Mouse (Mus musculus): ENCODE measurements around the gene Rbmy. TPM values are rescaled to one million over a fixed set of nuclear protein-coding genes. Genes with fewer than 3 reads are reported as not detected.
"Not testable (repeated sequence)": the region's sequence is repeated elsewhere in the genome, so short reads cannot be mapped to it uniquely, and the experiment has no call there.

Gene Rbmy
- not detected in 2 replicates for polyA plus RNA-seq (2012; rRNA removed)

DNA sequence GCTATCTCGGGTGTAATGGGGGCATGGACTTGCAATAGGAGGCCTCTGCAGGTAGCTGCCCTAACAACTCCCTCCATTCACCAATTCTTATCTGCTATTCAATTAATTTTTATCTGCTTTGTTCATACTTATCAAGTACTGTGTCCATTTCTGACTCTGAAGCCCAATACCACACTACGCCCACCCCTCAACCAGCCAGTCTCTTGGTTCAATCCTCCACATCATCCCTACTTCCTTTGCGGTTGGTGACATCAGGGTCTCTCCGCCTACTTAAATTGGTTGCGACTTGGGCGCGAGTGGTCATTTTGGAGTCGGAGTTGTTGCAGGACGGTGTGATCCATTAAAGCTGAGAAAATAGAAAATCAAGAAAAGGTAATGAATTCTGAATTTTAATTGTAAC is at the start of gene Rbmy, which contains the start of gene Gm10256:
TSS of gene Rbmy (plus strand) at position 301 of the 400 bp plus-strand sequence.
TSS of gene Gm10256 (plus strand) at position 320 of the 400 bp plus-strand sequence.
- not testable (repeated sequence) for H3K27me3 ChIP-seq (ENCODE audit: control insufficient read depth, insufficient read depth, low read length); H3K27ac ChIP-seq (ENCODE audit: control insufficient read depth, insufficient read depth, low read length); H3K36me3 ChIP-seq (ENCODE audit: control insufficient read depth, insufficient read depth, low read length); DNase-seq; H3K4me1 ChIP-seq (replicated peaks; ENCODE audit: control insufficient read depth, insufficient read depth, low read length); H3K4me3 ChIP-seq (ENCODE audit: control insufficient read depth, insufficient read depth, low read length)
- no CpG with 5 or more reads among the region's 9 CpGs for WGBS

DNA sequence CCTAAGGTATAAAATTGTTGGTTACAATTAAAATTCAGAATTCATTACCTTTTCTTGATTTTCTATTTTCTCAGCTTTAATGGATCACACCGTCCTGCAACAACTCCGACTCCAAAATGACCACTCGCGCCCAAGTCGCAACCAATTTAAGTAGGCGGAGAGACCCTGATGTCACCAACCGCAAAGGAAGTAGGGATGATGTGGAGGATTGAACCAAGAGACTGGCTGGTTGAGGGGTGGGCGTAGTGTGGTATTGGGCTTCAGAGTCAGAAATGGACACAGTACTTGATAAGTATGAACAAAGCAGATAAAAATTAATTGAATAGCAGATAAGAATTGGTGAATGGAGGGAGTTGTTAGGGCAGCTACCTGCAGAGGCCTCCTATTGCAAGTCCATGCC is 34.4 kb upstream of the Rbmy start, which contains the start of gene Gm4064:
TSS of gene Gm4064 (minus strand) at position 101 of the 400 bp plus-strand sequence.
- H3K27me3 ChIP-seq (ENCODE audit: control insufficient read depth, insufficient read depth, low read length); DNase-seq; H3K4me1 ChIP-seq (replicated peaks; ENCODE audit: control insufficient read depth, insufficient read depth, low read length); H3K27ac ChIP-seq (ENCODE audit: control insufficient read depth, insufficient read depth, low read length); H3K36me3 ChIP-seq (ENCODE audit: control insufficient read depth, insufficient read depth, low read length); H3K4me3 ChIP-seq (ENCODE audit: control insufficient read depth, insufficient read depth, low read length): not testable (repeated sequence)
- no CpG with 5 or more reads among the region's 8 CpGs for WGBS

Other genes with a start within 250 kb of the Rbmy start
- not detected in 2 replicates for gene H2al2c, start 231.6 kb upstream of the Rbmy start, polyA plus RNA-seq (2012; rRNA removed)
- gene Sry, start 167.0 kb upstream of the Rbmy start, polyA plus RNA-seq (2012; rRNA removed) = 0.13 TPM in 1 of 2 replicates, not detected in the other
- not detected in 2 replicates for gene H2al2b, start 110.0 kb upstream of the Rbmy start, polyA plus RNA-seq (2012; rRNA removed)
- not detected in 2 replicates for gene Gm4064, start 34.5 kb upstream of the Rbmy start, polyA plus RNA-seq (2012; rRNA removed)
- not detected in 2 replicates for gene Gm10256, start within 50 bp of the Rbmy start, polyA plus RNA-seq (2012; rRNA removed)
- gene Gm10352, start 70.3 kb downstream of the Rbmy start, polyA plus RNA-seq (2012; rRNA removed) = not detected in 2 replicates
- gene Gm29289, start 101.9 kb downstream of the Rbmy start, polyA plus RNA-seq (2012; rRNA removed) = not detected in 2 replicates

Measured in thymus, adult 2 months (tissue).